7 mouse cellular contexts compared by ENCODE assay signal in genomic region chr11:96827062-96827581, GRCm38 (mm10). TPM values are rescaled to one million over a fixed set of nuclear protein-coding genes. Genes with fewer than 3 reads are reported as not detected.
DNase-seq lines count a peak whose midpoint lies in the region; ATAC-seq and TF ChIP-seq lines count a peak whose summit lies in the region.

No protein-coding gene starts in this region.

- no peaks in the 10 kb centered on the region for H3K9me3 ChIP-seq in neural tube, embryonic 12.5 days
- no peaks in the 10 kb centered on the region for H3K9me3 ChIP-seq in midbrain, embryonic 15.5 days

- peak overlapping the region; percentile 97 for H3K4me2 ChIP-seq in neural tube, embryonic 12.5 days (replicated peaks)
- H3K4me2 ChIP-seq in midbrain, embryonic 15.5 days, result peak overlapping the region; percentile 94; the same call in 1 of the 2 replicates

- TF ChIP-seq POLR2A in heart, adult 2 months (IDR thresholded peaks at IDR 0.05; ENCODE audit: insufficient read depth, low read depth, low read length), result no peak

- no peaks in the 10 kb centered on the region for H3K27me3 ChIP-seq in neural tube, embryonic 12.5 days (replicated peaks)
- H3K27me3 ChIP-seq in heart, adult 2 months (ENCODE audit: control insufficient read depth, insufficient read depth, low read length), result no peaks in the 10 kb centered on the region
- no peaks in the 10 kb centered on the region for H3K27me3 ChIP-seq in midbrain, embryonic 15.5 days (replicated peaks)

- peaks cover 22% of the 10 kb centered on the region for H3K36me3 ChIP-seq in neural tube, embryonic 12.5 days
- H3K36me3 ChIP-seq in heart, adult 2 months (ENCODE audit: control insufficient read depth, insufficient read depth, low read length), result peaks cover 7% of the 10 kb centered on the region
- peaks cover 4% of the 10 kb centered on the region for H3K36me3 ChIP-seq in midbrain, embryonic 15.5 days (replicated peaks)

- peaks cover 13% of the 10 kb centered on the region for H3K79me2 ChIP-seq in heart, adult 2 months (replicated peaks; ENCODE audit: control insufficient read depth, insufficient read depth, low read length)

- TF ChIP-seq CTCF in heart, adult 2 months (IDR thresholded peaks at IDR 0.05), result no peak

- WGBS in neural tube, embryonic 12.5 days, result 90% methylated on average over 12 of the region's 12 CpGs
- WGBS in heart, adult 2 months, result 24% methylated on average over 12 of the region's 12 CpGs
- 79% methylated on average over 12 of the region's 12 CpGs for WGBS in midbrain, embryonic 15.5 days

- no peak for ATAC-seq in neural tube, embryonic 12.5 days (ENCODE audit: low FRiP score, low read depth)
- ATAC-seq in midbrain, embryonic 15.5 days (replicated peaks), result no peak

- peak overlapping the region; percentile 33; the same call in 1 of the 2 replicates for H3K9ac ChIP-seq in neural tube, embryonic 12.5 days
- H3K9ac ChIP-seq in heart, adult 2 months (ENCODE audit: low read depth, low read length), result peak overlapping the region; percentile 48
- H3K9ac ChIP-seq in midbrain, embryonic 15.5 days, result no peak overlapping the region; the same call in 1 of the 2 replicates

- no peak overlapping the region for H3K27ac ChIP-seq in neural tube, embryonic 12.5 days
- H3K27ac ChIP-seq in heart, adult 2 months, result peak overlapping the region; percentile 99
- no peak overlapping the region for H3K27ac ChIP-seq in midbrain, embryonic 15.5 days

- H3K4me3 ChIP-seq in neural tube, embryonic 12.5 days, result no peak overlapping the region
- H3K4me3 ChIP-seq in heart, adult 2 months, result peak overlapping the region; percentile 83
- peak overlapping the region; percentile 7; the same call in 1 of the 2 replicates for H3K4me3 ChIP-seq in midbrain, embryonic 15.5 days

- intact Hi-C loops in heart, adult 2 months (cut with DNase I), result loop anchor here (5.0 kb wide), 1 partner anchor 140 kb away; no protein-coding TSS in a partner anchor

- no peak for TF ChIP-seq EP300 in heart, adult 2 months (IDR thresholded peaks at IDR 0.05; ENCODE audit: insufficient read depth, low read depth, low read length)

- H3K4me1 ChIP-seq in neural tube, embryonic 12.5 days, result peaks cover 65% of the 10 kb centered on the region
- H3K4me1 ChIP-seq in heart, adult 2 months (ENCODE audit: control insufficient read depth, insufficient read depth, low read length), result peaks cover 23% of the 10 kb centered on the region
- peaks cover 70% of the 10 kb centered on the region for H3K4me1 ChIP-seq in midbrain, embryonic 15.5 days

- no peak for DNase-seq in neural tube, embryonic 10.5 days (ENCODE audit: extremely low spot score, low spot score)
- peak; percentile 27 to 42 for DNase-seq in heart, adult 2 months
- DNase-seq in kidney, adult 9 months, result peak; percentile 37
- no peak for DNase-seq in layer of hippocampus, adult 9-10 months (ENCODE audit: low spot score)
- no peak for DNase-seq in right cerebral cortex, adult 2 months (ENCODE audit: low spot score in 2 of 2)

RNA-seq across cellular contexts. Expression of gene Nfe2l1, which starts 2.6 kb away (rescaled TPM):
- 75.5 and 79.5 TPM in 2 replicates for polyA plus RNA-seq in neural tube, embryonic 12.5 days (2016; fragmentation: Nextera tagmentation; extraction: Ambion mirVana)
- total RNA-seq in heart, adult 2 months (2021), result 100 to 1,000 TPM; 395 to 436 TPM
- polyA plus RNA-seq in heart, adult 2 months (2012; rRNA removed), result 397 and 529 TPM in 2 replicates
- 80.9 and 81.2 TPM in 2 replicates for polyA plus RNA-seq in midbrain, embryonic 15.5 days (2015; fragmentation: Nextera tagmentation; extraction: Ambion mirVana)

RNA-seq across cellular contexts. Expression of gene Copz2, which starts 22.5 kb away (rescaled TPM):
- 41.4 and 46.9 TPM in 2 replicates for polyA plus RNA-seq in neural tube, embryonic 12.5 days (2016; fragmentation: Nextera tagmentation; extraction: Ambion mirVana)
- 10 to 100 TPM; 35.0 to 36.9 TPM for total RNA-seq in heart, adult 2 months (2021)
- 55.0 and 76.6 TPM in 2 replicates for polyA plus RNA-seq in heart, adult 2 months (2012; rRNA removed)
- 19.9 and 20.5 TPM in 2 replicates for polyA plus RNA-seq in midbrain, embryonic 15.5 days (2015; fragmentation: Nextera tagmentation; extraction: Ambion mirVana)

RNA-seq across cellular contexts. Expression of gene Cbx1, which starts 38.2 kb away (rescaled TPM):
- polyA plus RNA-seq in neural tube, embryonic 12.5 days (2016; fragmentation: Nextera tagmentation; extraction: Ambion mirVana), result 125 and 143 TPM in 2 replicates
- total RNA-seq in heart, adult 2 months (2021), result 10 to 100 TPM; 34.8 to 36.9 TPM
- 8.4 and 11.1 TPM in 2 replicates for polyA plus RNA-seq in heart, adult 2 months (2012; rRNA removed)
- polyA plus RNA-seq in midbrain, embryonic 15.5 days (2015; fragmentation: Nextera tagmentation; extraction: Ambion mirVana), result 70.6 and 76.7 TPM in 2 replicates

RNA-seq across cellular contexts. Expression of gene Snx11, which starts 49.8 kb away (rescaled TPM):
- 57.0 and 58.4 TPM in 2 replicates for polyA plus RNA-seq in neural tube, embryonic 12.5 days (2016; fragmentation: Nextera tagmentation; extraction: Ambion mirVana)
- 10 to 100 TPM; 11.6 to 12.5 TPM for total RNA-seq in heart, adult 2 months (2021)
- polyA plus RNA-seq in heart, adult 2 months (2012; rRNA removed), result 11.1 and 16.2 TPM in 2 replicates
- polyA plus RNA-seq in midbrain, embryonic 15.5 days (2015; fragmentation: Nextera tagmentation; extraction: Ambion mirVana), result 47.2 and 51.1 TPM in 2 replicates

Comparison
In these comparisons a context has a peak if more than half of its experiments do, and no peak if none do; other contexts are left out.
1. DNase-seq: peak in heart, adult 2 months (2 of 2) and kidney, adult 9 months (single experiment); none in neural tube, embryonic 10.5 days (single experiment), layer of hippocampus, adult 9-10 months (single experiment) and right cerebral cortex, adult 2 months (0 of 2).